Mouse (Mus musculus) stomach, postnatal 0 days (tissue): ENCODE results near the gene Ptprn. TPM values are rescaled to one million over a fixed set of nuclear protein-coding genes. Genes with fewer than 3 reads are reported as not detected.

Source experiments
- ATAC-seq: fragments of 200-750 bp; cut with Nextera tagmentation; 2 replicates; pipeline ENCODE4 v1.8.0; 2017; ENCODE audit not compliant: low FRiP score, low TSS enrichment
- DNase-seq: peaks from one replicate; pipeline ENCODE4 v3.0.0-alpha.2; 2016; ENCODE audit warnings: low spot score
- H3K27ac ChIP-seq: fragments of 300-500 bp; sonication (generic); replicated peaks from 2 replicates; pipeline ENCODE4 v1.5.1; 2014; ENCODE audit warnings: mild to moderate bottlenecking, control low read depth
- H3K27me3 ChIP-seq: fragments of 300-500 bp; sonication (generic); 2 replicates; pipeline ENCODE4 v1.6.1; 2014; ENCODE audit warnings: low read length; ENCODE audit not compliant: control insufficient read depth, insufficient read depth
- H3K36me3 ChIP-seq: fragments of 300-500 bp; sonication (generic); 2 replicates; pipeline ENCODE4 v1.6.1; 2014; ENCODE audit warnings: low read length, mixed read lengths; ENCODE audit not compliant: control insufficient read depth, insufficient read depth
- H3K4me1 ChIP-seq: fragments of 300-500 bp; sonication (generic); replicated peaks from 2 replicates; pipeline ENCODE4 v1.6.1; 2014; ENCODE audit warnings: antibody characterized with exemption; ENCODE audit not compliant: control insufficient read depth, insufficient read depth
- H3K4me2 ChIP-seq: fragments of 300-500 bp; sonication (generic); replicated peaks from 2 replicates; pipeline ENCODE4 v1.6.1; 2014; ENCODE audit warnings: low read depth, mild to moderate bottlenecking, control low read depth, moderate library complexity
- H3K4me3 ChIP-seq: fragments of 300-500 bp; sonication (generic); 2 replicates; pipeline ENCODE4 v1.5.1; 2014; ENCODE audit warnings: low read depth, low read length, control low read depth
- H3K9ac ChIP-seq: fragments of 300-500 bp; sonication (generic); 2 replicates; pipeline ENCODE4 v1.6.1; 2014; ENCODE audit warnings: mild to moderate bottlenecking, low read length, control low read depth, mixed read lengths
- H3K9me3 ChIP-seq: fragments of 300-500 bp; sonication (generic); 2 replicates; pipeline ENCODE4 v1.6.1; 2016; ENCODE audit warnings: low read length; ENCODE audit not compliant: control insufficient read depth
- CTCF ChIP-seq: IDR thresholded peaks from 2 replicates; pipeline ENCODE4 v1.5.1; 2016; ENCODE audit warnings: antibody characterized with exemption, low read depth, mild to moderate bottlenecking, moderate library complexity
- EP300 ChIP-seq: optimal IDR thresholded peaks from 2 replicates; pipeline ENCODE3; 2016; ENCODE audit warnings: antibody characterized with exemption
- WGBS: fragments of 180-500 bp; shearing (Covaris S2); extraction: QIAGEN DNeasy Blood & Tissue Kit; methylation state at CpG from one replicate; pipeline ENCODE4 v1.1.7; 2014; 5-methylcytosine and 5-hydroxymethylcytosine counted together
- polyA plus RNA-seq: library from polyadenylated mRNA; unstranded; fragments of >200 nt; fragmentation: Nextera tagmentation; extraction: Ambion mirVana; gene quantifications from 2 replicates; pipeline ENCODE4 v1.2.1, GENCODE M21; 2015

Gene Ptprn
- polyA plus RNA-seq, 1 experiment from 2014 or later = 2.5 TPM

DNA sequence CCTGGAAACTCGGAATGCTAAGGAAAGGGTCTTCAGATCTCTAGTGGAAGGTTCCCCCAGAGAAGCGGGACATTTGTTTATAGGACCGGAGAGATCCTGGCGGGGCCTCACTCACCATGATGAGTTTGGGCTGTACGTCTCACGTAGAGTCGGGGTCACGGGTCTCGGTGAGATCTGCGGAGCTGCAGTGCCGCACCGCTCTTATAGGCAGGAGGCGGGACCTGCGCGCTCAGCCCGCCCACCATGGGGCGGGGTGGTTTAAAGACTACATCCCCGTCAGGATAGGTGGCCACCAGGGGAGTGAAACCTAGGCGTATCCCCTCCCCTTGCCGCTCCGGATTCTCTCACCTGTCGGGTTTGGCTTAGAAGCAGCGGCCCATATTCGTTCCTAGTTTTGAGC, 45.2 kb downstream of the Ptprn start:
- 0 out of 2 replicates have a peak, but pooled peaks cover 2% of the 10 kb centered on the region for H3K4me1 ChIP-seq
- TF ChIP-seq CTCF = no peak; the same call in 1 of the 2 replicates
- no peak for TF ChIP-seq EP300
- peak overlapping the region; percentile 69 for H3K9ac ChIP-seq
- peak overlapping the region; percentile 98 for H3K4me2 ChIP-seq
- WGBS = 0% methylated on average over 24 of the region's 24 CpGs
- peak overlapping the region; percentile 83 for H3K27ac ChIP-seq
- peak; percentile 86 for ATAC-seq
- H3K27me3 ChIP-seq = no peaks in the 10 kb centered on the region
- no peaks in the 10 kb centered on the region for H3K9me3 ChIP-seq
- DNase-seq = peak; percentile 95
- H3K4me3 ChIP-seq = peak overlapping the region; percentile 52
- H3K36me3 ChIP-seq = 0 out of 2 replicates have a peak, but pooled peaks cover 3% of the 10 kb centered on the region

DNA sequence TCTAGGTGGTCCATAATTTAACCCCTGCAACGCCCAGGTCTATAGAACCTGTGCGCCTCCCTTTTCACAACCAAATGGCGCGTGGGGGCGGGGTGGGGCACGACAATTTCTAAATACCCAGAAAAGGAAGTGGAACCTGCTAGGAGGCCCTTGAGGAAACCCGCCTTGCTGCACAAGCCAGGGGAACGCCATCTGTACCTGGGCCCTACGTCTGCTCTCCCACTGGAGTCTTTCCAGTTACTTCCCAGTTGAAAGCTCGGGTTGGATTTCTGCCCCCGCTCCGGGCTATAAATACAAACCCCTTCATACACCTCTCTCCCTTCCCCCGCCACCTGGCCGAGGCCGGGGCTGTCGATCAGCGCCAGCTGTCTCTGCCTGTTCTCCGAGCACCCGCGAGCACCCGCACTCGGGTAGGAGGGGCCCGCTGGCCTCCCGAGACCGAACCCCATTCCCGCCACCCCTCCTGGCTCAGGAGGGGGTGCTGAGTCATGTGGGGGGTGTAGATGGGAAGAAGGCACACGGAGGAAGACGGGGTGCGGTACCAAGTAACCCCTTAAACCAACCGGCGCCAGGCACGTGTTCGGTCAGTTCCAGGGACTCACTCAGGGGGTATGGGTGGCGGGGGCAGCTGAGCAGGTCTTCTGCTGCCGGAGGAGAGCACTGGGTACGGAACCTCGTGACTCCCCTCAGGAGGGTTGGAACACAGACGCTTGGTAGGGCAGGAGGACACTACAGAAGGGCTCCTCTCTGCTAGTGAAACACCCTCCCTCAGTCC, 45.9 kb downstream of the Ptprn start:
- H3K27ac ChIP-seq = peak overlapping the region; percentile 83
- ATAC-seq = peak; percentile 18
- H3K9me3 ChIP-seq = no peaks in the 10 kb centered on the region
- TF ChIP-seq EP300 = peak; percentile 27
- TF ChIP-seq CTCF = no peak
- peak overlapping the region; percentile 69 for H3K9ac ChIP-seq
- 0 out of 2 replicates have a peak, but pooled peaks cover 2% of the 10 kb centered on the region for H3K4me1 ChIP-seq
- H3K36me3 ChIP-seq = 0 out of 2 replicates have a peak, but pooled peaks cover 6% of the 10 kb centered on the region
- under 1% methylated on average over 38 of the region's 38 CpGs for WGBS
- no peaks in the 10 kb centered on the region for H3K27me3 ChIP-seq
- peak overlapping the region; percentile 52 for H3K4me3 ChIP-seq
- DNase-seq = peak; percentile 76
- peak overlapping the region; percentile 98 for H3K4me2 ChIP-seq

DNA sequence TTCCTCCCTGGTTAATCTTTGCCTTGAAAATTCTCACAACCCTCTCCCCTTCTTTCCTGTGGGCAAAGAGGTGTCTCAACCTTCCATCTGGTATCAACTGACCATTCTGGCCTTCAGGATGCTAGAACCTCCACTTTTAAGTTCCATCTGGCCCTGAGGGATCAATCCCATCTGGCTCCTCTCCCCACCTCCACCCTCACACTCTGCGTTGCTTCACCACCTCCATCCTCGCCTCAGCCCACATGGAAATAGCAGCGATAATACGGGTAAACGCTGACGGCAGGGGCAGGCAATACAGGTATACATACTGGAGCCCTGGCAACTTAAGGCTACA, 46.4 kb downstream of the Ptprn start:
- H3K27ac ChIP-seq = peak overlapping the region; percentile 83
- no peak for TF ChIP-seq EP300
- no peak for TF ChIP-seq CTCF
- peak overlapping the region; percentile 69; the same call in 1 of the 2 replicates for H3K9ac ChIP-seq
- peak overlapping the region; percentile 52 for H3K4me3 ChIP-seq
- 0 out of 2 replicates have a peak, but pooled peaks cover 2% of the 10 kb centered on the region for H3K4me1 ChIP-seq
- 0 out of 2 replicates have a peak, but pooled peaks cover 6% of the 10 kb centered on the region for H3K36me3 ChIP-seq
- no peak for ATAC-seq
- peak overlapping the region; percentile 98 for H3K4me2 ChIP-seq
- H3K27me3 ChIP-seq = no peaks in the 10 kb centered on the region
- DNase-seq = no peak
- no peaks in the 10 kb centered on the region for H3K9me3 ChIP-seq
- 3% methylated on average over 6 of the region's 6 CpGs for WGBS

DNA sequence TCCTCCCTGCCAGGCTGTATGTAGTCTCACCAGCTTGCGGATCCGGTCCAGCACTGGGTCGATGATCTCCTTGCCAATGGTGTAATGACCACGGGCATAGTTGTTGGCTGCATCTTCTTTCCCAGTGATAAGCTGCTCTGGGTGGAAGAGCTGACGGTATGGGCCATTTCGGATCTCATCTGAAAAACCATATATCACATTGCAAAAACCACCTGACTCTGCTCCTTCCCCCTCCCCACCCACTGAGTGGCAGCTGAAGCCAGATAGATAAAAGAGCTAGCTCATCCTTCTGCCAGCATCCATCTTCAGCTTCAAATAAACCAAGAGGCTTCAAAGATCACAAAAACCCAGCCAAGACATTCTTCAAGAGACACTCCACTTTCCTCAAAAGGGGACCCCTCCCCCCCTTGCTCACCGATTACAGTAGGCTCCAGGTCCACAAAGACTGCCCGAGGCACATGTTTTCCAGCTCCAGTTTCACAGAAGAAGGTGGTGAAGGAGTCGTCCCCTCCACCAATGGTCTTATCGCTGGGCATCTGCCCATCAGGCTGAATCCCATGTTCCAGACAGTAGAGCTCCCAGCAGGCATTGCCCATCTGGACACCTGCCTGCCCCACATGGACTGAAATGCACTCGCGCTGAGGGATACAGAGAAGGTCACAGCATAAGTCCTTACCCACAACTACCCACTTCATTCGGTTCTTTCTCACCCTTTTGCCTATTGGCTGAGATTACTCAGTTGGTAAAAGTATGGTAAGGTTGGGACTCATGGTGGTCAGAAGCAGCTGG, 47.3 kb downstream of the Ptprn start:
- ATAC-seq (no peak), DNase-seq (no peak)
- Histone ChIP-seq H3K27me3 (no peaks in the 10 kb centered on the region), H3K9me3 (no peaks in the 10 kb centered on the region), H3K9ac (0 out of 2 replicates have a peak overlapping the region, but pooled peaks have one; percentile 27), H3K4me1 (0 out of 2 replicates have a peak, but pooled peaks cover 2% of the 10 kb centered on the region), H3K36me3 (peaks cover 9% of the 10 kb centered on the region; the same call in 1 of the 2 replicates), H3K4me2 (peak overlapping the region; percentile 98), H3K27ac (no peak overlapping the region), H3K4me3 (0 out of 2 replicates have a peak overlapping the region, but pooled peaks have one; percentile 52)
- no peak for TF ChIP-seq CTCF
- TF ChIP-seq EP300 = no peak
- WGBS = 72% methylated on average over 13 of the region's 13 CpGs

DNA sequence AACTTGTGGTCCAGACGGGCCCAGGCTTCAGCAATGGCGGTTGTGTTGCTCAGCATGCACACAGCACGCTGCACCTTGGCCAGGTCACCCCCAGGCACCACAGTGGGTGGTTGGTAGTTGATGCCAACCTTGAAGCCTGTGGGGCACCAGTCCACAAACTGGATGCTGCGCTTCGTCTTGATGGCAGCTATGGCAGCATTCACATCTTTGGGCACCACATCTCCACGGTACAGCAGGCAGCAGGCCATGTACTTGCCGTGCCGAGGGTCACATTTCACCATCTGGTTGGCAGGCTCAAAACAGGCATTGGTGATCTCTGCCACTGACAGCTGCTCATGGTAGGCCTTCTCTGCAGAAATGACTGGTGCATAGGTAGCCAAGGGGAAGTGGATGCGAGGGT, 48.5 kb downstream of the Ptprn start:
- 91% methylated on average over 9 of the region's 9 CpGs for WGBS
- DNase-seq (no peak), ATAC-seq (no peak)
- Histone ChIP-seq H3K36me3 (peaks cover 9% of the 10 kb centered on the region; the same call in 1 of the 2 replicates), H3K4me1 (0 out of 2 replicates have a peak, but pooled peaks cover 2% of the 10 kb centered on the region), H3K4me3 (no peak overlapping the region), H3K4me2 (no peak overlapping the region), H3K9me3 (no peaks in the 10 kb centered on the region), H3K27ac (peak overlapping the region; percentile 25; the same call in 1 of the 2 replicates), H3K9ac (no peak overlapping the region), H3K27me3 (no peaks in the 10 kb centered on the region)
- TF ChIP-seq CTCF (no peak), EP300 (no peak)
